Mouse (Mus musculus) right cerebral cortex, postnatal 25 days (tissue): Measurements from ENCODE around the gene Slc34a1.

Experiments used
- DNase-seq: peaks from one replicate; pipeline ENCODE4 v3.0.0; 2022

Slc34a1 gene

GRCm38 (mm10) chr13:55398088-55398487 lies at the start of gene Slc34a1:
Gene Slc34a1 (plus strand): TSS chr13:55398187.
- DNase-seq: no peak

GRCm38 (mm10) chr13:55361145-55361544 lies 36.8 kb upstream of the Slc34a1 start:
- no peak for DNase-seq

GRCm38 (mm10) chr13:55361974-55362452 lies 36.0 kb upstream of the Slc34a1 start:
- no peak for DNase-seq

GRCm38 (mm10) chr13:55362453-55363060 lies 35.4 kb upstream of the Slc34a1 start, which contains the start of gene Lman2:
Gene Lman2 (minus strand): TSS chr13:55362783.
- DNase-seq: peak; percentile 98

GRCm38 (mm10) chr13:55368401-55368800 lies 29.6 kb upstream of the Slc34a1 start:
- DNase-seq: no peak

GRCm38 (mm10) chr13:55369531-55370114 lies 28.4 kb upstream of the Slc34a1 start, which contains the start of gene Rgs14:
Gene Rgs14 (plus strand): TSS chr13:55369732.
- peak; percentile 43 for DNase-seq

GRCm38 (mm10) chr13:55370234-55370633 lies 27.8 kb upstream of the Slc34a1 start:
- no peak for DNase-seq

GRCm38 (mm10) chr13:55371007-55371681 lies 26.8 kb upstream of the Slc34a1 start:
- DNase-seq: no peak

GRCm38 (mm10) chr13:55371740-55372139 lies 26.2 kb upstream of the Slc34a1 start:
- no peak for DNase-seq

GRCm38 (mm10) chr13:55374206-55374924 lies 23.6 kb upstream of the Slc34a1 start:
- no peak for DNase-seq

- DNase-seq: no peak
Measured at GRCm38 (mm10) chr13:55375877-55376276, 22.1 kb upstream of the Slc34a1 start.

GRCm38 (mm10) chr13:55378907-55379580 lies 18.9 kb upstream of the Slc34a1 start:
- DNase-seq: no peak

GRCm38 (mm10) chr13:55381790-55382189 lies 16.2 kb upstream of the Slc34a1 start:
- peak; percentile 82 for DNase-seq

- no peak for DNase-seq
Measured at GRCm38 (mm10) chr13:55390644-55391043, 7.3 kb upstream of the Slc34a1 start.

- no peak for DNase-seq
Measured at GRCm38 (mm10) chr13:55391626-55392029, 6.4 kb upstream of the Slc34a1 start.

- no peak for DNase-seq
Measured at GRCm38 (mm10) chr13:55392933-55393332, 5.1 kb upstream of the Slc34a1 start.

GRCm38 (mm10) chr13:55399300-55400038 lies 1.5 kb downstream of the Slc34a1 start:
- DNase-seq: no peak

GRCm38 (mm10) chr13:55400039-55400346 lies 2.0 kb downstream of the Slc34a1 start:
- no peak for DNase-seq

GRCm38 (mm10) chr13:55403266-55403665 lies 5.3 kb downstream of the Slc34a1 start:
- DNase-seq: no peak

- DNase-seq: peak; percentile 59
Measured at GRCm38 (mm10) chr13:55403935-55404852, 6.2 kb downstream of the Slc34a1 start.
